Mouse (Mus musculus): ENCODE measurements around the gene Spcs3.

DNA sequence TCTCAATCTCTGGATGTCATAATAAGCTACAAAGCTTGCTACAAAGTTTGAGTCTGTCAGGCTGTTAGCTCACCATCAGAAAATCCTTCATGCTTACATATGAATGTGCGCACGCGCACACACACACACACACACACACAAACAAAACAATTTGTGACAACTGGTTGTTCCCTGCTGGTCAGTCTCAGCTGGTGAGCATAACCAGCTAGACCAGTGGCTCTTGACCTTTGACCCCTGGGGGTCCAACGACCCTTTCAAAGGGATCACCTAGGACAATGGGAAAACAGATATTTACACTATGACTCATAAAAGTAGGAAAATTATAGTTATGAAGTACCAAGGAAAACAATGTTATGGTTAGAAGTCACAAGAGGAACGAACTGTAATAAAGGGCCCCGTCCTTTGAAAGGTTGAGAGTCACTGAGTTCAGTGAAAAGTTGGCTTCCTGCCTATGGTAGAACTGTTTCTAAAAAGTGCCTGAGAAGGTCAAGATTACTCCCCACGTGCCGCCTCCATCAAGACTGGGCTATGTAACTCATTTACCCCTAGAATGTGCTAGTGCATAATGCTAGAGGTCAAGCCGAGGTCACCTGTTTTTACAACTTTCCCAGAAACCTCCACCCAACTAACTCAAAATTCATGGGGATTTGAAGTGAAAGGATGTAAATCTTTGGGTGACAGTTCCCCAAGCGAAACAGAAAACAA lies 10.9 kb downstream of the Spcs3 start:
- TF ChIP-seq CTCF (IDR thresholded peaks at IDR 0.05; ENCODE audit: low read depth, low read length): no peak
- TF ChIP-seq POLR2A (IDR thresholded peaks at IDR 0.05; ENCODE audit: insufficient read depth, low read length): no peak
